Mouse (Mus musculus): Measurements from ENCODE around the gene Pim1. TPM values are rescaled to one million over a fixed set of nuclear protein-coding genes. Genes with fewer than 3 reads are reported as not detected.

Pim1 gene
- polyA plus RNA-seq, 1 experiment from 2014 or later, result 32.8 TPM

DNA sequence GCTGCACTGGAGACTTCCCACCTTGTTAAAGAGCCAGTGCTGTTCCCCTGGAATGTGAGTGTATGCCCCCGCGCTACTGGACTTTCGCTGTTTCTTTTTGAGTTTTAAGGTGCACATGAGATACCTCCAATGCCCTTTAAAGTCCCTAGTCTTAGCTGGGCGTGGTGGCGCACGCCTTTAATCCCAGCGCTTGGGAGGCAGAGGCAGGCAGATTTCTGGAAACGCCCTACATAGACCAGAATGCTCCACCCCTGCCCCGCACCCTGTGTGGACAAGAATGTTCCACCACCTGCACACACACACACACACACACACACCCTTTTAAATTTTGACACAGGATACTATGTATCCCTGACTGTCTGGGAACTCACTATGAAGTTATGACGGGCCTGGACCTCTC is 17.1 kb upstream of the Pim1 start:
- 94% methylated on average over 10 of the region's 10 CpGs for WGBS
- Histone ChIP-seq H3K27ac (replicated peaks) (no peak overlapping the region), H3K4me2 (replicated peaks; ENCODE audit: low read depth) (no peak overlapping the region), H3K9ac (ENCODE audit: low read length) (no peak overlapping the region), H3K27me3 (ENCODE audit: control insufficient read depth, insufficient read depth, low read length) (no peaks in the 10 kb centered on the region), H3K9me3 (ENCODE audit: control insufficient read depth, low read length) (no peaks in the 10 kb centered on the region), H3K36me3 (ENCODE audit: control insufficient read depth, insufficient read depth, low read length) (no peaks in the 10 kb centered on the region), H3K4me1 (replicated peaks; ENCODE audit: control insufficient read depth, insufficient read depth) (no peaks in the 10 kb centered on the region), H3K4me3 (ENCODE audit: low read depth, low read length) (no peak overlapping the region)
- TF ChIP-seq EP300 (optimal IDR thresholded peaks at IDR 0.05) (no peak), CTCF (IDR thresholded peaks at IDR 0.05; ENCODE audit: low read depth) (no peak)
- DNase-seq (ENCODE audit: low spot score) (no peak), ATAC-seq (ENCODE audit: low FRiP score, low TSS enrichment) (no peak)

DNA sequence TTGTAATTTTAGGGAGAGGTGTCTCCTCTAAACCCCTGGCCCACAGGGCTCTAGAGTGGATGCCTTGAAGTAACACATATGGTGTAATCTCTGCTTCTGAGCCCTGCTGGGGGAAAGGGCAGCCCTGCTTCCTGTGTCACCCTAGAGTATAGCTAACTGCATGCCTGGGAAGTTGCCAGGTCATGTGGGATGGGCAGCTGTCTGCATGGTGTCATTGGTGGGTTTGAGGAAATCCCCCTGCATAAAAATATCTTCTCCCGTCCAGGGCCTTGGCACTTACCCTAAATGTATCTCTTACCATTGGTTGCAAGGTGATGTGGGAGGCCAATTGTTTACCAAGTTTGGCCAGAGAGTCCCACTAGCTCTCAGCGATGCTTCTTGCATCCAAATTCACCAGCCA is 16.5 kb upstream of the Pim1 start:
- H3K27me3 ChIP-seq (ENCODE audit: control insufficient read depth, insufficient read depth, low read length), result no peaks in the 10 kb centered on the region
- H3K9me3 ChIP-seq (ENCODE audit: control insufficient read depth, low read length), result no peaks in the 10 kb centered on the region
- WGBS, result 70% methylated on average over 2 of the region's 2 CpGs

DNA sequence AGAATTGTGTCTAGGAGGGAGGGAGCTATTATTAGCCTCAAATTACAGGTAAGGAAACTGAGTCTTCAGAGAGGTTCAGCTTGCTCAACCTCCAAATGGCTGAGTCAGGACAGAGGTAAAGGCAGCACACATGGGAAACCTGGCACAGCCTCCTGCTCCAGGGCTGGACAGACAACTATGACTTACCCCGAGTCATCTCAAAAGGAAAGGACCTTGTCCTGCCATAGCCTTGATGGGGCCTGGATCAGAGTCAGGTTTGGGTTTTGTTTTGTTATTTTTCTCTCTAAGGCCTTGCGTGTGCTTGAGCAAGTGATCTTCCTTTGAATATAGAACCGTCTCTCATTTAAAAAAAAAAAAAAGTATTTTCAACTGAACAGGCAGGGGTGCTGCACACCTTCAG is 15.4 kb upstream of the Pim1 start:
- WGBS, result 91% methylated on average over 3 of the region's 3 CpGs
- Histone ChIP-seq H3K27ac (replicated peaks) (no peak overlapping the region), H3K4me1 (replicated peaks; ENCODE audit: control insufficient read depth, insufficient read depth) (no peaks in the 10 kb centered on the region), H3K36me3 (ENCODE audit: control insufficient read depth, insufficient read depth, low read length) (no peaks in the 10 kb centered on the region), H3K27me3 (ENCODE audit: control insufficient read depth, insufficient read depth, low read length) (no peaks in the 10 kb centered on the region), H3K4me3 (ENCODE audit: low read depth, low read length) (no peak overlapping the region), H3K9ac (ENCODE audit: low read length) (no peak overlapping the region), H3K9me3 (ENCODE audit: control insufficient read depth, low read length) (no peaks in the 10 kb centered on the region), H3K4me2 (replicated peaks; ENCODE audit: low read depth) (no peak overlapping the region)
- no peak for ATAC-seq (ENCODE audit: low FRiP score, low TSS enrichment)
- DNase-seq (ENCODE audit: low spot score), result no peak
- no peak for TF ChIP-seq CTCF (IDR thresholded peaks at IDR 0.05; ENCODE audit: low read depth)
- no peak for TF ChIP-seq EP300 (optimal IDR thresholded peaks at IDR 0.05)

More for the DNA sequence above, 16.5 kb upstream of the Pim1 start:
- Histone ChIP-seq H3K36me3 (ENCODE audit: control insufficient read depth, insufficient read depth, low read length) (no peaks in the 10 kb centered on the region), H3K4me1 (replicated peaks; ENCODE audit: control insufficient read depth, insufficient read depth) (no peaks in the 10 kb centered on the region), H3K4me3 (ENCODE audit: low read depth, low read length) (no peak overlapping the region), H3K27ac (replicated peaks) (no peak overlapping the region), H3K4me2 (replicated peaks; ENCODE audit: low read depth) (no peak overlapping the region), H3K9ac (ENCODE audit: low read length) (no peak overlapping the region)
- TF ChIP-seq CTCF (IDR thresholded peaks at IDR 0.05; ENCODE audit: low read depth) (no peak), EP300 (optimal IDR thresholded peaks at IDR 0.05) (no peak)
- DNase-seq (ENCODE audit: low spot score) (no peak), ATAC-seq (ENCODE audit: low FRiP score, low TSS enrichment) (no peak)

DNA sequence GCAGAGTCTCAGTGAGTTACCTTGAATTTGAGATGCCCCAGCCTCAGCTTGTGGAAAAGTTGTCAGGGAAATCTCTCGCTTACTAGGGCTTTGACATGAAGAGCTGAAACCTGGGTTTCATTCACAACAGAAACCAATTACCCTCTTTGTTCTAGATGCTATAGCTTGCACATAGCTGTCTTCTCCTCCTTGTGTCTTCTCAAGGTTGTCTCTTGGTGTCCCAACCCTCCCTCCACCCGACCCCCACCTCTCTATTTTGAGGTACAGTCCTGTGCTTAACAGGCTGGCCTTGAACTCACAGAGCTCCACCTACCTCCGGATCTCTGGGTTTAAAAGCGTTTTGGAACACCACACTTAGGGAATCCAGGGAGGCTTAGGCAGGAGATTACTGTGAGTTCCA is 14.1 kb upstream of the Pim1 start:
- H3K4me1 ChIP-seq (replicated peaks; ENCODE audit: control insufficient read depth, insufficient read depth), result no peaks in the 10 kb centered on the region
- H3K27ac ChIP-seq (replicated peaks), result no peak overlapping the region
- H3K9me3 ChIP-seq (ENCODE audit: control insufficient read depth, low read length), result no peaks in the 10 kb centered on the region
- no peak overlapping the region for H3K4me2 ChIP-seq (replicated peaks; ENCODE audit: low read depth)
- no peak overlapping the region for H3K4me3 ChIP-seq (ENCODE audit: low read depth, low read length)
- H3K27me3 ChIP-seq (ENCODE audit: control insufficient read depth, insufficient read depth, low read length), result no peaks in the 10 kb centered on the region
- TF ChIP-seq CTCF (IDR thresholded peaks at IDR 0.05; ENCODE audit: low read depth) (no peak), EP300 (optimal IDR thresholded peaks at IDR 0.05) (no peak)
- ATAC-seq (ENCODE audit: low FRiP score, low TSS enrichment) (no peak), DNase-seq (ENCODE audit: low spot score) (no peak)
- H3K36me3 ChIP-seq (ENCODE audit: control insufficient read depth, insufficient read depth, low read length), result no peaks in the 10 kb centered on the region
- WGBS, result 68% methylated on average over 4 of the region's 4 CpGs
- no peak overlapping the region for H3K9ac ChIP-seq (ENCODE audit: low read length)

DNA sequence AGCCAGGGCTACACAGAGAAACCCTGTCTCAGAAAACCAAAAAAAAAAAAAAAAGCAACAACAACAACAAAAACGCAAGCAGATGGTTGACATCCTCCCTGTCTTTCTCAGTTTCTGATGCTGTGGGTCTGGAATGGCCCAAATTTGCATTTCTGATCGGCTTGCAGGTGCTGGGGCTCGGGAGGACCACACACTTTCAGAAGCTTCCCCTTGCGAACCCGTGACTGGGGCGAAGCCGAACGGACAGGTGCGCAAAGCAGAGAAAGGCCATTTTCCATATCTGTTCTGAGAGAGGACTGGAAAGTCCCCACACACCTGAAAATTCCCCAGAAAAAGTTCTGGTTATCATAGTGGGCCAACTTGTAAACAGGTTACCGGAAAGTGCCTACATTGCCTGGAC is 13.2 kb upstream of the Pim1 start:
- no peaks in the 10 kb centered on the region for H3K27me3 ChIP-seq (ENCODE audit: control insufficient read depth, insufficient read depth, low read length)
- H3K9ac ChIP-seq (ENCODE audit: low read length), result no peak overlapping the region
- no peaks in the 10 kb centered on the region for H3K36me3 ChIP-seq (ENCODE audit: control insufficient read depth, insufficient read depth, low read length)
- H3K9me3 ChIP-seq (ENCODE audit: control insufficient read depth, low read length), result 0 out of 2 replicates have a peak, but pooled peaks cover under 1% of the 10 kb centered on the region
- H3K4me3 ChIP-seq (ENCODE audit: low read depth, low read length), result no peak overlapping the region
- DNase-seq (ENCODE audit: low spot score) (no peak), ATAC-seq (ENCODE audit: low FRiP score, low TSS enrichment) (no peak)
- H3K27ac ChIP-seq (replicated peaks), result no peak overlapping the region
- H3K4me1 ChIP-seq (replicated peaks; ENCODE audit: control insufficient read depth, insufficient read depth), result no peaks in the 10 kb centered on the region
- WGBS, result 90% methylated on average over 10 of the region's 10 CpGs
- no peak overlapping the region for H3K4me2 ChIP-seq (replicated peaks; ENCODE audit: low read depth)
- TF ChIP-seq EP300 (optimal IDR thresholded peaks at IDR 0.05), result no peak
- no peak for TF ChIP-seq CTCF (IDR thresholded peaks at IDR 0.05; ENCODE audit: low read depth)

DNA sequence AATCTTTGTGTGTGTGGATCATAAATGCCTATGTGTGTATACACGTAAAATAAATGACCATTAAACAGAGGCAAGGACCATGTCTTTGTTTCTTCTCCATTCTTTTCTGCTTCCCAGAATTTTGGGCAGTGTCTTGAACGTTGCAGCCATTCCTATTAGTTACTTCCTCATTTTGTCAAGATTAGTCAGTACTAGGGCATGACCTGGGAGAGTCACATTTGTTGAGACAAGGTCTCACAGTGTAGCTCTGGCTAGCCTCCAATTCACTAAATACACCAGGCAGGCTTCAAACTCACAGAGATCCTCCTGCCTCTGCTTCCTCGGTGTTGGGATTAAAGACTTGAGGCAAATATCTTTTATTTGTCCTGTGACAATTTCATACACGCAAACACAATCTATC is 12.3 kb upstream of the Pim1 start:
- H3K9me3 ChIP-seq (ENCODE audit: control insufficient read depth, low read length), result 0 out of 2 replicates have a peak, but pooled peaks cover 3% of the 10 kb centered on the region
- no peaks in the 10 kb centered on the region for H3K27me3 ChIP-seq (ENCODE audit: control insufficient read depth, insufficient read depth, low read length)
- ATAC-seq (ENCODE audit: low FRiP score, low TSS enrichment) (peak; percentile 59), DNase-seq (ENCODE audit: low spot score) (no peak)
- H3K4me3 ChIP-seq (ENCODE audit: low read depth, low read length), result no peak overlapping the region
- 74% methylated on average over 4 of the region's 4 CpGs for WGBS
- no peak overlapping the region for H3K4me2 ChIP-seq (replicated peaks; ENCODE audit: low read depth)
- H3K4me1 ChIP-seq (replicated peaks; ENCODE audit: control insufficient read depth, insufficient read depth), result no peaks in the 10 kb centered on the region
- H3K27ac ChIP-seq (replicated peaks), result no peak overlapping the region
- no peak for TF ChIP-seq EP300 (optimal IDR thresholded peaks at IDR 0.05)
- no peak for TF ChIP-seq CTCF (IDR thresholded peaks at IDR 0.05; ENCODE audit: low read depth)
- H3K36me3 ChIP-seq (ENCODE audit: control insufficient read depth, insufficient read depth, low read length), result no peaks in the 10 kb centered on the region
- no peak overlapping the region for H3K9ac ChIP-seq (ENCODE audit: low read length)
